Mouse (Mus musculus): ENCODE measurements around the gene Rbmx2. TPM values are rescaled to one million over a fixed set of nuclear protein-coding genes. Genes with fewer than 3 reads are reported as not detected.

Gene Rbmx2
- polyA plus RNA-seq, 1 experiment from 2014 or later, result 29.2 TPM

DNA sequence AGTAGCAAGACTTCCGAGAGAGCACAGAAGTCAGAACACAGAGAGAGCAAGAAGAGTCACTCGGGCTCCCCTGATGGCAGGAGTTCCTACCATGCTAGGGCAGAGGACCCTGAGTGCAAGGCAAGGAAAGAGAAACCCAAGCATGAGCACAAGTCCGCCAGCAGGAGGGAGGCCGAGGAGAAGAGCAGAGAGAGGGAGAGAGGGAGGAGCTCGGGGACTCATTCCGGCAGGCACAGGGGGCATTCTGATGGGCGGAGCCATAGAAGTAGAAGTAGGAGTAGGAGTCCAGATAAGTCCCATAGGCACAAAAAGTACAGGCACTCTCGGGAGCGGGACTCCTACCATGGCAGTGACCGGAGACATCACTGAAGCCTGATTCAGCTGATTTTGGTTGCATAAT is 14.9 kb downstream of the Rbmx2 start:
- DNase-seq (ENCODE audit: low spot score) (no peak), ATAC-seq (replicated peaks; ENCODE audit: insufficient number of reproducible peaks, low FRiP score, low TSS enrichment, low read depth) (no peak)
- no peaks in the 10 kb centered on the region for H3K9me3 ChIP-seq (replicated peaks; ENCODE audit: control insufficient read depth, low read length)
- no peak overlapping the region for H3K4me2 ChIP-seq (ENCODE audit: low read depth, low read length)
- WGBS, result 84% methylated on average over 10 of the region's 10 CpGs
- no peak overlapping the region for H3K9ac ChIP-seq (replicated peaks; ENCODE audit: low read length)
- H3K27me3 ChIP-seq (ENCODE audit: control insufficient read depth, insufficient read depth, low read length), result no peaks in the 10 kb centered on the region
- no peak overlapping the region for H3K27ac ChIP-seq (replicated peaks; ENCODE audit: low read depth, low read length)
- H3K4me3 ChIP-seq (ENCODE audit: low read depth, low read length), result no peak overlapping the region
- no peaks in the 10 kb centered on the region for H3K36me3 ChIP-seq (replicated peaks; ENCODE audit: control insufficient read depth, insufficient read depth, low read depth, low read length)
- no peaks in the 10 kb centered on the region for H3K4me1 ChIP-seq (ENCODE audit: control insufficient read depth, insufficient read depth, low read length)

GRCm38 (mm10) chrX:48712846-48713245 is 18.0 kb downstream of the Rbmx2 start:
- ATAC-seq (replicated peaks; ENCODE audit: insufficient number of reproducible peaks, low FRiP score, low TSS enrichment, low read depth), result no peak
- WGBS, result 88% methylated on average over 8 of the region's 8 CpGs

DNA sequence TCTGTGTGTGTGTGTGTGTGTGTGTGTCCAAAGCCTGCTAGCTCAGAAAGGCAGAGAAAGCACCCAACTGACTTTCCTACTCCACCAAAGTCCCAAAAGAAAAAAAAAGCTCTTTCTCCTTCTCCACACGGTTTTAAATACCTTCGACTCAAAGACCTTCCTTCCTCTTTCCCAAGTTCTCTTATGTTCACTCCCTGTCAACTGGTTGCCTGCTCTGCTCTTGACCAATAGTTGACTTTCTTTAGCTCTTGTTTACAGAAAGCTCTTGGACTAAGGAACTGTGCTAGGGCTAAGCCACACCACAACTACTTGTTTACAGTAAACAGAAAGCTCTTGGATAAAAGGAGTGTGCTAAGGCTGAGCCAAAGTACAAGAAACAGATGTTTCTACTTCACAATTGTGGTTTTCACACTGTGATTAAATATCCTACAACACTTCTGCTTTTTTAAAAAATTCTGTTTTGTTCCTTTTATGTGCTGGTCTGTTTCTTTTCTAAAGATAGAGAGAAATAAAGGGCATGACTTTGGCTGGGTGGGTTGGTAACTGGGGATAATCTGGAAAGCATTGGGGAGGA is 60.0 kb downstream of the Rbmx2 start:
- H3K9ac ChIP-seq (replicated peaks; ENCODE audit: low read length), result no peak overlapping the region
- H3K36me3 ChIP-seq (replicated peaks; ENCODE audit: control insufficient read depth, insufficient read depth, low read depth, low read length), result no peaks in the 10 kb centered on the region
- WGBS, result 80% methylated on average over 2 of the region's 2 CpGs
- H3K4me2 ChIP-seq (ENCODE audit: low read depth, low read length), result no peak overlapping the region
- H3K27ac ChIP-seq (replicated peaks; ENCODE audit: low read depth, low read length), result no peak overlapping the region
- no peaks in the 10 kb centered on the region for H3K27me3 ChIP-seq (ENCODE audit: control insufficient read depth, insufficient read depth, low read length)
- no peak overlapping the region for H3K4me3 ChIP-seq (ENCODE audit: low read depth, low read length)
- DNase-seq (ENCODE audit: low spot score) (no peak), ATAC-seq (replicated peaks; ENCODE audit: insufficient number of reproducible peaks, low FRiP score, low TSS enrichment, low read depth) (no peak)
- H3K4me1 ChIP-seq (ENCODE audit: control insufficient read depth, insufficient read depth, low read length), result no peaks in the 10 kb centered on the region
- H3K9me3 ChIP-seq (replicated peaks; ENCODE audit: control insufficient read depth, low read length), result no peaks in the 10 kb centered on the region

More at GRCm38 (mm10) chrX:48712846-48713245, 18.0 kb downstream of the Rbmx2 start:
- H3K4me2 ChIP-seq (ENCODE audit: low read depth, low read length), result no peak overlapping the region
- H3K27me3 ChIP-seq (ENCODE audit: control insufficient read depth, insufficient read depth, low read length), result no peaks in the 10 kb centered on the region
- no peak overlapping the region for H3K9ac ChIP-seq (replicated peaks; ENCODE audit: low read length)
- no peaks in the 10 kb centered on the region for H3K9me3 ChIP-seq (replicated peaks; ENCODE audit: control insufficient read depth, low read length)
- H3K4me1 ChIP-seq (ENCODE audit: control insufficient read depth, insufficient read depth, low read length), result no peaks in the 10 kb centered on the region
- H3K4me3 ChIP-seq (ENCODE audit: low read depth, low read length), result no peak overlapping the region
- no peak overlapping the region for H3K27ac ChIP-seq (replicated peaks; ENCODE audit: low read depth, low read length)
- DNase-seq (ENCODE audit: low spot score), result no peak
- H3K36me3 ChIP-seq (replicated peaks; ENCODE audit: control insufficient read depth, insufficient read depth, low read depth, low read length), result no peaks in the 10 kb centered on the region

Other genes with a start within 250 kb of the Rbmx2 start
- gene Elf4, start 231.9 kb upstream of the Rbmx2 start, polyA plus RNA-seq (2014; fragmentation: Nextera tagmentation; extraction: Ambion mirVana), result 2.9 and 3.2 TPM in 2 replicates
- gene Aifm1, start 181.4 kb upstream of the Rbmx2 start, polyA plus RNA-seq (2014; fragmentation: Nextera tagmentation; extraction: Ambion mirVana), result 95.9 and 97.1 TPM in 2 replicates
- gene Rab33a, start 175.7 kb upstream of the Rbmx2 start, polyA plus RNA-seq (2014; fragmentation: Nextera tagmentation; extraction: Ambion mirVana), result 9.1 and 9.4 TPM in 2 replicates
- 21.6 and 25.2 TPM in 2 replicates for gene Zfp280c, start 100.5 kb upstream of the Rbmx2 start, polyA plus RNA-seq (2014; fragmentation: Nextera tagmentation; extraction: Ambion mirVana)
- 23.4 and 26.0 TPM in 2 replicates for gene Slc25a14, start 71.6 kb upstream of the Rbmx2 start, polyA plus RNA-seq (2014; fragmentation: Nextera tagmentation; extraction: Ambion mirVana)
- gene Gpr119, start 20.5 kb upstream of the Rbmx2 start, polyA plus RNA-seq (2014; fragmentation: Nextera tagmentation; extraction: Ambion mirVana), result not detected in 2 replicates
- gene Gm595, start 182.7 kb downstream of the Rbmx2 start, polyA plus RNA-seq (2014; fragmentation: Nextera tagmentation; extraction: Ambion mirVana), result not detected in 2 replicates

All from embryonic facial prominence, embryonic 11.5 days (tissue).